Mouse (Mus musculus): ENCODE results near the gene Myo6.

DNA sequence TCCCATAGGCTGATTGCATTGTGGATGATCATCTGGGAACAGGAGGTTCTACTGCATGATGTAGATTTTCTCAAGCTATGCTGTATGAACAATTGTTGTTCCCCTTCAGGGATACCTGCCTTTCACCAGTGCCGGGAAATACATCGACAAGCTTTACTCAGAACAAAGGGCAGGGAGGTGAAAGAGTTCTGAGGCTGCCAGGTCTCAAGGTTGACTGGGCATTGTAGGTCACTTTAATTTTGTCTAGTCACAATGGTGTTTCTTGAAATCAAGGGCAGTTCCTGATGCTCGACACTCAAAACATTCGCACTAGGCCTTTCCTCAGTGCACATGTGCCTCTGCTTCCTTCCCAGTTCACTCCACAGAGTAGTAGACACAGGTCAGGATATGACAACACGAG is 15.9 kb downstream of the Myo6 start:
- no peak for TF ChIP-seq POLR2A (IDR thresholded peaks at IDR 0.05; ENCODE audit: borderline replicate concordance, extremely low read depth, low read depth, low read length)
- no peak for TF ChIP-seq CTCF (IDR thresholded peaks at IDR 0.05; ENCODE audit: insufficient read depth, low read length)

Measured in lung, adult 2 months (tissue).